Mouse (Mus musculus): ENCODE results near the gene Ttll9. TPM values are rescaled to one million over a fixed set of nuclear protein-coding genes. Genes with fewer than 3 reads are reported as not detected.

Gene Ttll9
- polyA plus RNA-seq (2012; rRNA removed), result 0.05 and 0.11 TPM in 2 replicates
- 0.08 and 0.18 TPM in 2 replicates for polyA plus RNA-seq (2014; fragmentation: Nextera tagmentation; extraction: Ambion mirVana)

GRCm38 (mm10) chr2:152962091-152962793, at the start of gene Ttll9:
TSS of gene Ttll9 (plus strand) at chr2:152962485.
- ATAC-seq (ENCODE audit: insufficient read depth) (peak; percentile 63), DNase-seq (ENCODE audit: low read depth in 3 of 3, low spot score in 3 of 3) (peak; percentile 34 to 41 (median 36))
- H3K4me1 ChIP-seq (replicated peaks; ENCODE audit: control insufficient read depth in 2 of 2, insufficient read depth in 2 of 2, low read length in 1 of 2), result no peaks in the 10 kb centered on the region
- no peak for TF ChIP-seq EP300 (IDR thresholded peaks at IDR 0.05; ENCODE audit: low read depth)
- TF ChIP-seq CTCF (IDR thresholded peaks at IDR 0.05; ENCODE audit: low read depth), result no peak
- H3K36me3 ChIP-seq (replicated peaks; ENCODE audit: control insufficient read depth, insufficient read depth, low read depth), result no peaks in the 10 kb centered on the region
- no peaks in the 10 kb centered on the region for H3K9me3 ChIP-seq (ENCODE audit: control insufficient read depth, low read length)
- H3K27ac ChIP-seq, result no peak within 1 kb of the TSS
- no peak within 1 kb of the TSS for H3K9ac ChIP-seq (replicated peaks)
- H3K27me3 ChIP-seq (ENCODE audit: control insufficient read depth, insufficient read depth, low read length), result peaks cover 7% of the 10 kb centered on the region
- 3% methylated on average over 34 of the region's 34 CpGs for WGBS (ENCODE audit: insufficient replicate concordance)
- H3K4me2 ChIP-seq (ENCODE audit: low read depth), result peak within 1 kb of the TSS; percentile 52
- H3K4me3 ChIP-seq (ENCODE audit: insufficient read depth in 1 of 2, low read depth in 2 of 2, low read length in 2 of 2), result peak within 1 kb of the TSS; percentile 39 to 64

- TF ChIP-seq EP300 (IDR thresholded peaks at IDR 0.05; ENCODE audit: low read depth) (no peak), CTCF (IDR thresholded peaks at IDR 0.05; ENCODE audit: low read depth) (no peak)
- H3K4me1 ChIP-seq (replicated peaks; ENCODE audit: control insufficient read depth in 2 of 2, insufficient read depth in 2 of 2, low read length in 1 of 2), result peaks cover 0 to 2% of the 10 kb centered on the region in 2 experiments; a peak in 1 of 4 replicates
- WGBS (ENCODE audit: insufficient replicate concordance), result 27% methylated on average over 7 of the region's 7 CpGs
- no peak overlapping the region for H3K4me3 ChIP-seq (ENCODE audit: insufficient read depth in 1 of 2, low read depth in 2 of 2, low read length in 2 of 2)
- no peak overlapping the region for H3K4me2 ChIP-seq (ENCODE audit: low read depth)
- H3K27me3 ChIP-seq (ENCODE audit: control insufficient read depth, insufficient read depth, low read length), result peaks cover 18% of the 10 kb centered on the region
- ATAC-seq (ENCODE audit: insufficient read depth), result no peak
- H3K9ac ChIP-seq (replicated peaks), result no peak overlapping the region
- H3K9me3 ChIP-seq (ENCODE audit: control insufficient read depth, low read length), result no peaks in the 10 kb centered on the region
- no peak overlapping the region for H3K27ac ChIP-seq
- no peaks in the 10 kb centered on the region for H3K36me3 ChIP-seq (replicated peaks; ENCODE audit: control insufficient read depth, insufficient read depth, low read depth)
- DNase-seq (ENCODE audit: low read depth in 3 of 3, low spot score in 3 of 3), result no peak
These were observed 48.8 kb upstream of the Ttll9 start for GRCm38 (mm10) chr2:152913471-152913870.

- H3K4me1 ChIP-seq (replicated peaks; ENCODE audit: control insufficient read depth in 2 of 2, insufficient read depth in 2 of 2, low read length in 1 of 2), result peaks cover 0 to 2% of the 10 kb centered on the region in 2 experiments; a peak in 1 of 4 replicates
- ATAC-seq (ENCODE audit: insufficient read depth) (0 out of 2 replicates have a peak, but pooled peaks have one; percentile 37), DNase-seq (ENCODE audit: low read depth in 3 of 3, low spot score in 3 of 3) (peak; percentile 52 to 72 (median 52))
- no peaks in the 10 kb centered on the region for H3K36me3 ChIP-seq (replicated peaks; ENCODE audit: control insufficient read depth, insufficient read depth, low read depth)
- no peaks in the 10 kb centered on the region for H3K9me3 ChIP-seq (ENCODE audit: control insufficient read depth, low read length)
- no peak overlapping the region for H3K9ac ChIP-seq (replicated peaks)
- H3K4me2 ChIP-seq (ENCODE audit: low read depth), result no peak overlapping the region
- no peak for TF ChIP-seq EP300 (IDR thresholded peaks at IDR 0.05; ENCODE audit: low read depth)
- TF ChIP-seq CTCF (IDR thresholded peaks at IDR 0.05; ENCODE audit: low read depth), result peak; percentile 98
- H3K4me3 ChIP-seq (ENCODE audit: insufficient read depth in 1 of 2, low read depth in 2 of 2, low read length in 2 of 2), result no peak overlapping the region
- 4% methylated on average over 18 of the region's 18 CpGs for WGBS (ENCODE audit: insufficient replicate concordance)
- no peak overlapping the region for H3K27ac ChIP-seq
- peaks cover 18% of the 10 kb centered on the region for H3K27me3 ChIP-seq (ENCODE audit: control insufficient read depth, insufficient read depth, low read length)
These were observed 47.8 kb upstream of the Ttll9 start for GRCm38 (mm10) chr2:152914310-152915120.

GRCm38 (mm10) chr2:152915453-152915852, 46.8 kb upstream of the Ttll9 start:
- no peak overlapping the region for H3K27ac ChIP-seq
- ATAC-seq (ENCODE audit: insufficient read depth), result no peak
- H3K4me2 ChIP-seq (ENCODE audit: low read depth), result no peak overlapping the region
- no peak overlapping the region for H3K4me3 ChIP-seq (ENCODE audit: insufficient read depth in 1 of 2, low read depth in 2 of 2, low read length in 2 of 2)
- no peaks in the 10 kb centered on the region for H3K36me3 ChIP-seq (replicated peaks; ENCODE audit: control insufficient read depth, insufficient read depth, low read depth)
- DNase-seq (ENCODE audit: low read depth in 3 of 3, low spot score in 3 of 3), result no peak
- peaks cover 18% of the 10 kb centered on the region for H3K27me3 ChIP-seq (ENCODE audit: control insufficient read depth, insufficient read depth, low read length)
- no peak for TF ChIP-seq EP300 (IDR thresholded peaks at IDR 0.05; ENCODE audit: low read depth)
- no peak for TF ChIP-seq CTCF (IDR thresholded peaks at IDR 0.05; ENCODE audit: low read depth)
- WGBS (ENCODE audit: insufficient replicate concordance), result 42% methylated on average over 4 of the region's 4 CpGs
- H3K4me1 ChIP-seq (replicated peaks; ENCODE audit: control insufficient read depth in 2 of 2, insufficient read depth in 2 of 2, low read length in 1 of 2), result peaks cover 0 to 2% of the 10 kb centered on the region in 2 experiments; a peak in 1 of 4 replicates
- no peaks in the 10 kb centered on the region for H3K9me3 ChIP-seq (ENCODE audit: control insufficient read depth, low read length)
- no peak overlapping the region for H3K9ac ChIP-seq (replicated peaks)

GRCm38 (mm10) chr2:152916111-152916510, 46.2 kb upstream of the Ttll9 start:
- Histone ChIP-seq H3K27me3 (ENCODE audit: control insufficient read depth, insufficient read depth, low read length) (peaks cover 18% of the 10 kb centered on the region), H3K9me3 (ENCODE audit: control insufficient read depth, low read length) (no peaks in the 10 kb centered on the region), H3K36me3 (replicated peaks; ENCODE audit: control insufficient read depth, insufficient read depth, low read depth) (no peaks in the 10 kb centered on the region), H3K27ac (no peak overlapping the region), H3K9ac (replicated peaks) (no peak overlapping the region), H3K4me3 (ENCODE audit: insufficient read depth in 1 of 2, low read depth in 2 of 2, low read length in 2 of 2) (no peak overlapping the region), H3K4me1 (replicated peaks; ENCODE audit: control insufficient read depth in 2 of 2, insufficient read depth in 2 of 2, low read length in 1 of 2) (peaks cover 0 to 2% of the 10 kb centered on the region in 2 experiments; a peak in 1 of 4 replicates), H3K4me2 (ENCODE audit: low read depth) (no peak overlapping the region)
- 65% methylated on average over 5 of the region's 5 CpGs for WGBS (ENCODE audit: insufficient replicate concordance)
- DNase-seq (ENCODE audit: low read depth in 3 of 3, low spot score in 3 of 3) (no peak), ATAC-seq (ENCODE audit: insufficient read depth) (no peak)
- TF ChIP-seq EP300 (IDR thresholded peaks at IDR 0.05; ENCODE audit: low read depth) (no peak), CTCF (IDR thresholded peaks at IDR 0.05; ENCODE audit: low read depth) (no peak)

All from liver, embryonic 14.5 days (tissue).